Mouse (Mus musculus): ENCODE results near the gene Dhx57.
"Not testable (repeated sequence)": the region's sequence is repeated elsewhere in the genome, so short reads cannot be mapped to it uniquely, and the experiment has no call there.

The Dhx57 gene

DNA sequence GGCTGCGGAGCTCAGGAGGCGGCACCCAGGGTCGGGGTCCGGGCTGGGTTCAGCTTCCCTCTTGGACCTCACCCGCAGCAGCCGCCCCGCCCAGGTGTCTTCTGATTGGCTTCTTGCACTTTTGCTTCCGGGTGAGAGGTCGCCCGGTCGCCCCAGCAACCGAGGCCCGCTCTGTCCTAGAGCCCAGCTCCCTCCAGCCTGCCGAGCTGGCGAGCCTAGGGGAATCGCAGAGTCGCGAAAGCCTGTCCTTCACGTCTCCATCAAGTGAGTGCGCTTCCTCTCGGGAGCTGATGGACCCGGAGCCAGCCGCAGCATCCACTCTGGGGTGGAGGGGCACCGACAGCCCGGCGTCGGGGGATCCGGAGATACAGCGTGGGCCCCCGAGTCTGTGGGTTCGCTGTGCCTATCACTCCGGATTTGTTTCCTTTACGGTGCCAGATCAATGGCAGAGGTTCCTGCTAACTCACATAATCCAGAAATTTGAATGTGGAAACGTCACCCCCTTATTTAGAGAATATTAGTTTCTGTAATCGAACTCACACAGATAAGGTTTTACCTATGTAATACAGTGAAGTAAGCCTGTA lies at the start of gene Dhx57, which contains the start of gene Morn2:
TSS of gene Dhx57 (minus strand) at position 403 of the 584 bp plus-strand sequence.
TSS of gene Morn2 (plus strand) at position 130 of the 584 bp plus-strand sequence.
- peak; percentile 89 to 98 for DNase-seq

DNA sequence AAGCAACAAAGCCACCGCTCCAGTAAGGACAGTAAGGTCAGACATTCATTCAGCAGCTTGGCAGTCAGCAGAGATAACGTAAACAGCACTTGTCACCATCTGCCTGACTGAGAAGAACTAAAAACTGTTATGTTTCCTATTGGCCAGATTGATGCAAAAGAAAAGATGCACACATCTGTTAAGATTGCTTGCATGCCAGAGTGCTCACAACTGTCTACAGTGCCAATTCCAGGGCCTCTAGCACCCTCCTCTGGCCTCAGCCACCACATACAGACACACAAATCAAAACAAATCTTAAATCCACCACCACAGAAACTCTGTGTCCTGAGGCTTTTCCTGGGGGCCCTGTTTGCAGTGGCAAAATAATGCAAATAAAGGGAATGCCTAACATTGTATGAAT lies 42.1 kb upstream of the Dhx57 start:
- DNase-seq, result no peak

DNA sequence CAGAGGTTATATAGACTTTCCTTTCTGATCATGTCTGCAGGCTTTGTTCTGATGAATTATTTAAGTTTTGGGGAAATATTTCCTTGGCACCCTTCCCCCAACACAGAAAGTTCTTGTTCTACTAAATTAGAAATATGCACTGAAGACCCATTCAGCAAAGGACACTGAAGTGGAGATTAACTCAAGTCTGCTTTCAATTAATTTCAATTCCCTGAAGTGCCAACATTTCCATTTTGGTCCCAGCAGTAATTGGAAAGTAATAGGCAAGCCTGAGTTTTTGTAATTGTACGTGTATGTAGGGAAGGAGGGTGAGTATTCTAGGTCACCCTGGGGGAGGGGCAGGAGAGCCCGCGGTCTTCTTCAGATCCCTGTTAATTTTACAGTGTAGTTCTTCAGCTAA lies 36.2 kb upstream of the Dhx57 start:
- no peak for DNase-seq

DNA sequence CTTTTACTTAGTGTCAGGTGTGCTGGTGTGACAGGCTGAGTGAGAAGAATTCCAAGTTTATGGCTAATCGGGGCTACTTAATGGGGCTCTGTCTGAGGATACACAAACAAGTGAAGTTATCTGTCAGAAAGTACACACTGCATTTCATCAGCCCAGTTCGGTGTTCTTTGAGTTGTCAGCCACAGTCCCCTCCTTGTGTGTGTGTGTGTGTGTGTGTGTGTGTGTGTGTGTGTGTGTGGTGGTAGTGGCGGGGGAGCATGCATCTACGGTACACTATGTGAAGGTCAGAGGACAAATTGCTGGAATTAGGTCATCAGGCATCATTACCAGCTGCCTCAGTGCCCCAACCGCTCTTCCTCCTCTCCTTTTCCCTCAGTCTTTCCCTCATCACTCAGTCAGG lies 35.2 kb upstream of the Dhx57 start:
- no peak for DNase-seq

DNA sequence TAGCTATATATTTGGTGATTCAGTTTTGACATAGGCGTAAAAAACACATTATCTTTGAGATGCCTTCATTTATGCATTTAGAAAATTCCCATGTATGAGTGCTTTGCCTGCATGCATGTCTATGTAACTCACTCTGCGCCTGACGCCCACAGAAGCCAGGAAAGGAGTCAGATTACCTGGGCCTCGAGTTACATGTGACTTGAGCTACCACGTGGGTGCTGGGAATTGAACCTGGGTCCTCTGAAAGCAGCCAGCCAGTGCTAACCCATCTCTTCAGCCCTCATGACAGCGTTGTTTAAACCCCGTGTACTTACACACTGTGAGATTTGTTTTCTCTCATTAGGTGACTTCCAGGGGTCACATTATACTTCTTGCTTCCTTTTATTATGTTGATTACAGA lies 34.2 kb upstream of the Dhx57 start:
- DNase-seq, result no peak

DNA sequence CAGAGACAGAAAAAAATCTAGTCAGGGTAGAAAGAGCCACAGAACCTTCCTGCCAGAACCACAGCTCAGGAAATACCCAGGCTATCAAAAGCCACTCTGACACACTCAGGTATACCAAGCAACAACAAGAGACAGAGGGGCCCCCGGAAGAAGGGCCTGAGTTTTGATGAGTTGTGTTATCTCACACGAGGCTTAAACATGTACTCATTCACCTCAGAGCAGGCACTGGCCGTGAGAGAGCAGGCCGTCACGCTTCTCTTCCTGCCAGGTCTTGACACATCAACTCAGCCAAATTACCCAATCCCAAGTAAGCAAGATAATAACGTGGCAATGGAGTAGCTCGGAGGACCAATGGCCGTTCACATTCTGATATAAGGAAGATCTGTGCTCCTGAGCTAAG lies 33.4 kb upstream of the Dhx57 start:
- no peak for DNase-seq

DNA sequence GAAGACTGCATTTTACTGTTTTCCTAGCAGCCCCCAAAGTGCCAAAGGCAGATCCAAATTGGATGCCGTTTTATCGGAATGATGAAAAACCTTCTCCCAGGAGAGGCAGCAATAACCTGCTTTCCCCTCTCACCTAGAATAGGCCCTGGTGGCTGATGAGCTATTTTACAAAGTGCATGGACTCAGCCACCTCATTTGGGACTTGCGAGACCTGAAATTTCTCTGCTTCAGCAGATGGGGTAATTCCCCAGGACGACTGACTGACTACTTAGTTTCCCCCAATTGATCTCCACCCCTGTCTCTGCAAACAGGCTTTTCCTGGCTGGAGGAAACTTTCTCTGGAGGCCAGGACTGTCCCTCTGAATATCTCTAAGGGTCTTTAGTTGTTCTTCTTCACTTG lies 32.7 kb upstream of the Dhx57 start:
- DNase-seq, result no peak

DNA sequence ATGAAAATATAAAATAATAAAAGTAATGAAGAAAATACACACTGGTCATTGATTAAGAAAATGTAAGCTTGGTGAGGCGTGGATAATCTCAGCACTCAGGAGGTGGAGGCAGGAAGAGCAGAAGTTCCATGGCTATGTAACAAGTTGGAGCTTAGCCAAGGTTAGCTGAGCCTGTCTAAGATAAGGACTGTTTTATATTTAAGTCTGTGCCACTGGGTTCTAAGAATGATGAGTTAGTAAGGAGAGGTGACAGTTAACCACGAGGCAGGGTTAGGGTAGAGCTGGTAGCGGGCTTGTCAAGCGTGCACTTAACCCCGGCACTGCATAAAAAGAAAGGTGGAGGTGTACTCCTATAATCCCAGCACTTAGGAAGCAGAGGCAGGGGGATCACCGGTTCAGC lies 32.0 kb upstream of the Dhx57 start:
- no peak for DNase-seq

DNA sequence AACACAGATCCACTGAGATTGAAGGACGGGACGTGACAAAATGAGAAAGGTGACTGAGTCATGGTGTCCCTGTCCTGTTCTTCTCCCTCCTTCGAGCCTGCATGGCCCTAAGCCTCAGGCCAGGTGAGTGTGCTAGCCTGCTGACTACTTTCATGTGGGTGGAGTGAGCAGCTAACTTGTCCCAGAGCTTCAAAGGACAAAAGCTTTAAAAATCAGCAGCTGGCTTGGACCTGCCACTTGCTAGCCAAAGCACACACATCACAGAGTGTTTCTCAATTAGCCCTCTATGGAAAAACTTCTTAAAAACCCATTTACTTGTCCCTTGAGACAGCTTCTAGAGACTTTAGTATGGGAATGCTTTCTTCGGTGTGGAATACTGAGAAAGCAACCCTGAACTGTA lies 22.1 kb upstream of the Dhx57 start:
- no peak for DNase-seq

DNA sequence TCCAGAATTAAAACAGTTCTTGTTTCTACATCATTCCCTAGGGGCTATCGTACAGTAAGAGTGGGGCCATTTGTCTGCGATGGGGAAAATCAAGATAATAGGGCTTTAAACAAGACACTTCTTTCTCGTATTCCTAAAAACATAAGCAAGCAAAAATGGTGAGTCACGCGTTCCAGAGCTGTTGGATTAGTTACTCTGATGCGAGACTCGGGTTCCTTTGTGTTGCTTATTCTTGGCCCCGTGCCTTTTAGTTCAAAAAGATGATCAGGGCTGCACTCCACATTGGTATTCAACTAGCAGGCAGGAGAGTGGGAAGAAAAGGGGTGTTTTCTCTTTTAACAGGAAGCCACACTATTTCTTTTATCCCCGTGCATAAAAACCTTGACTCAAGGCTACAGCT lies 21.5 kb upstream of the Dhx57 start:
- DNase-seq, result no peak

DNA sequence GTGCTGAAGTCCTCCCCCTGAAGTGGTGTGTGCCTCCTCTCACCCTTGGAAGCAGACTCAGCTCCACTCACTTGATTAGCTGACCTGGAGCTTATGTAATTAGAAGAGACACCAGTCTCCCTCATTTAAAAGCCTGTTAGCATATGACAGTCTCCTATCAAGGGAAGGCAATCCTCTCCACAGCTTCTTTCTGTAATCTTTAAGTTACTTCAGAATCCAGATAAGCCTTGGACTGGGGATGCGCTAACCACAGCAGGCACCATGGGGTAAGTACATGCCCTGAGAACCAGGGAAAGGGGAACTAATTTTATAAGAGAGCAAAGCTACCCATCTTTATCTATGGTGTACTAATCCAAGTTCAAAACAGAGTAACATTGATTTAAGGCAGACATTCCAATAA lies 17.0 kb upstream of the Dhx57 start, which contains the start of gene Arhgef33:
TSS of gene Arhgef33 (plus strand) at position 157 of the 400 bp plus-strand sequence.
- no peak for DNase-seq

DNA sequence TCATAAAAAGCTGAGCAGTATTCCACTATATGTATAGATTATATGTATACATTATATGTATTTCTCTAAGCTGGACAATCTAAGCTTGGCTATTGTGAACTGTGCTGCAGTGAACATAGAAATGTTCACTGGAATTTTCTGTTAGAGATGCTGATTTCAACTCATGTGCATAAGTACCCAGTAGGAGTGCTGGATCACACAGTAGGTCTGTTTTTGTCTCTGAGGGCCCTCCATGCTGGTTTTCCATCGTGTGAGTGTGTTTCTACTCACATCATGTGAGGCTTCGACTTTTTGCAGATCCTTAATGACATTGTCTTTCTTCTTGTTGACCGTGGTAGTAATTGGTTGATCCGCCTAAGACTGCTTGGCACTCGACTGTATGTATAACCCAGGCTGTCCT lies 8.6 kb upstream of the Dhx57 start:
- no peak for DNase-seq

DNA sequence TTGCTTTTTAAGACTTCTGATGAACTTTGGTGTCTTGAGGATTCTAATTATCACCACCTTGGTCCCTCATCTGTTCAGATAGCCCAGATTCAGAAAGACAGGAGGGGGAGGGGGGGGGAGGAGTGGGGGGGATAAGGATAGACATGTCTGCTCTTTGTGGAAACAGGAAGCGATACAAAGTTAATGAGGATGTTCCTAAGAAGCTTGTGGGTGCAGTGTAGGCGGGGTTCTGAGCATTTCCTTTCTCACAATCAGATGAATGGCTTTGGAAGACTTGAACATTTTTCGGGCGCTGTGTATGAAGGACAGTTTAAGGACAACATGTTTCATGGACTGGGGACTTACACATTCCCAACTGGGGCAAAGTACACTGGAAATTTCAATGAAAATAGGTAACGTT lies 5.0 kb upstream of the Dhx57 start:
- no peak for DNase-seq

DNA sequence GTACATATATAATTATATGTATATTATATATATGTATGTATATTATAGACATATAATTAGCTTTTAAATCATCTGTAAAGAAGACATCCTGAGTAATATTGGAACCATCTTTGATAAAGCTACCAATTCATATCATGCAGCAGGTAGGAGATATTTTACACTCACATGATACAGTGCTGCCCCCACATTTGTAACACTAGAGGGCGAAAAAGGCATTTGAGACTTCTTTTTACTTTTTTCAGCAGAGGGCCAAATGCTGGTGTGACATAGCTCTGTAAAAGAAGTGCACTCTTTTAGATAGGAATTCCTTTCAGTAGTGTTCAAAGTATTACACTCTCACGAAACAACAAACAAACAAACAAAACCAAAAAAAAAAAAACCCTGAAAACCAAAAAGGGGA lies 872 bp upstream of the Dhx57 start:
- DNase-seq, result no peak

DNA sequence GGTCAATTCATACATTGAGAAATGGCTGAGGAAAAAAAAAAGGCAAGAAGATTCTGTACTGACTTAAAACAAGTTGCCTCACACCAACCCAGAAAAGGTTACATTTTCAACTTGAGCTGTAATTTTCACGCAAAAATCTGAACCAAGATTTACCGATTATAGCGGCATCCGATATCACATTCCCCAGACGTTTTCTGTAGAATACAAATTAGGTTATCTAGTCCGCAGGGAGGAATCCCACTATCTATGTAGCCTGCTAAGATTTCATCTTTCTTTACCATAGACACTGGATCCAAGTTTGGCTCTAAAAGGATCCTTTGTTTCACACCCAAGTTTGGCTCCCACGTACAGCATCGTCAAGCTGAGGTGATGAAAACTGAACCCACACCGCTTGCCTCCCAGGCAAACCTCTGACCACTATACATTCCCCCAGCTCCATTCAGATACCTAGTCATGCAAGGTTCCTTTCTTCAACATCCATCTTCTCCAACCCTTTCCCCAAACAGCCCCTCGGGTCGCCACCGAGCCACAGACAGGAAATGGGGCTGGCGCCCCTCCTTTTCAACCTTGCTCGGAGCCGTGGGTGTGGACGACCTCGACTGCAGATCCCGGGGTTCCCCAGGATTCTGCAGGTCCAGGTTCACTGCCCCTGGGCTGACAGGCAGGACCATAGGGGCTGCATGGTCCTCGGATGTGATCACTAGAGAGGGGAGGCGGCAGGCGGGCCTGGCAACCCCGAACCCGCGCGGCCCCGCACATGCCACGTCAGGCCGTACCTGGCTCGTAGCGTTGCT lies 799 bp downstream of the Dhx57 start:
- DNase-seq, result no peak

DNA sequence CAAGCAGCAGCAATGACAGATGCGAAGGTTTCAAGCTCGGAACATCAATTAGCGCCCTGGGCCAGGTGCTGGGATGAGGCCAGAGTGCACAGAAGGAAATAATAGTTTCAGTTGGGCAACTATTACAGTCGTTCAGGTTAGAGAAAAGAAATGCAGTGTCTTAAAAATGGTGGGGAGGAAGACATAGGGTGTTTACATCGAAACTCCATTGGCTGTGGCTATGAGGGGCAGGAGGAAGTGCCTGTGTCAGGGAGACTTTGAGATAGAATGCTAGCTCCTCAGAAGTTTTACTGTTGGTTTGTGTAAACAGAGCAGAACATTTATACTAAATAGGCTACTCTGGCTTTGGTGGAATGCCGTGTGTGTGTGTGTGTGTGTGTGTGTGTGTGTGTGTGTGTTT lies 2.3 kb downstream of the Dhx57 start:
- no peak for DNase-seq

DNA sequence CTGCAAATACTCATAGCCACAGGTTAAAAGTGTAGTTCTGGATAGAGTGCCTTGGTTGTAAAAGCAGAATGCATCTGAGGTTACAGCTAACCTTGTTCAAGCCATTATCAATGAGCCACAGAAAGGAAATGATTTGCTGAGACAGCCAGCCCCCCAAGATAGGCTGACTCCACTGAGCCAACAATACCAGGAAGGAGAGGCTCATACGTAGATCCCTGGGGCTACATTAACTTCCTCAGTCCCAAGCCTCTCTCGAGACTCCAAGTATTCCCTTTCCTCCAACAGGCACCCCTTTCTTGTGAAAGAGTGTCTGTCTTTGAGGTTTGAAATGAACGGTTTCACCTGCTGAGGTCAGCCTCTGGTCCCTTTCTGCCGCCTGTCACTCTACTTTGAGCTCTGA lies 5.8 kb downstream of the Dhx57 start:
- no peak for DNase-seq

DNA sequence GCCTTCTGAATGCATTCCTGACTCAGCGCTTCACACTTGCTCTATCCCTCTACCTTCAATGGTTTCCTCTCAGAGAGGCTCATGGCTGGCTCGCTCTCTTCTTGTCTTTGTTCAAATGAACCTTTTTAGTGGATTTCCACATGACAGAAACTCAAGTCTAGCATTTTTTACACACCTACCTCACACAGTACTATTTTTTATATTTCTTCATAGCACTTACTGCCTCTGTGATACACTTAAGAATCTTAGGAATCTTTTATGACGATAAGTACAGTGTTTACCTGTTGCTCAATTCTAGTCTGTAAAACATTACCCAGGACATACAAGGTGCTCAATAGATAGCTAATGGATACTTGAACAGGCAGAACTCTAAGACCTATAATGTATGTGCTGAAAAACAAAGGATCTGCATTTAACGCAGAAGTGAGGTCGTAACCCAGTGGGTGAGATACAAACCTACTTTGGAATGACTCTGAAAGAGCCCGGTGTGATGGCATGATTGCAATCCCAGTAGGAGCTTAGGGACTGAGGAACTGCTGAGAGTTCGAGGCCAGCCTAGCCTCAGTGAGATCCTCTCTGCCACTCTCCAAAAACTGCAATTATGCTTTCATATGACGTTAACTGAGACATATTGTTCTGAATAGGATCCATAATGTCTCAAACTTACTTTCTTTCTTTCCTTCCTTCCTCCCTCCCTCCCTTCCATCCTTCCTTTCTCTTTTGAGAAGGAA lies 10.8 kb downstream of the Dhx57 start:
- no peak for DNase-seq

DNA sequence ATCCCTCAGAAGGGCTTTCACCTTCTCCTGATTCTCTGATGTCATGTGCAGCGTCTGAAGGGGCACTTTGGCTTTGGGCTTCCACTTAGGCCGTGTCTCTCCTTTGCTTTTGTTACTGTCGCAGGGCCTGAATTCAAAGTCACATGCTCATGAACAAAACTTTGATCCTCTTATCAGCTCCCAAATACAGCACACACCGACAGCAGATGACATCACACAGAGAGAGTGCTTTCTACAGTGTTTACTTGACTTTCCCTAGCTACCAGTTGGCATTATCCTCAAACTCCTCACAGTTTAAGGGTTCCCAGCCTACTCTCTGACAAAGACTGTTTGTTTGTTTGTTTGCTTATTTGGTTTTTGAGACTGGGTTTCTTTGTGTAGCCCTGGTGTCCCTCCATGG lies 12.0 kb downstream of the Dhx57 start:
- DNase-seq, result no peak

DNA sequence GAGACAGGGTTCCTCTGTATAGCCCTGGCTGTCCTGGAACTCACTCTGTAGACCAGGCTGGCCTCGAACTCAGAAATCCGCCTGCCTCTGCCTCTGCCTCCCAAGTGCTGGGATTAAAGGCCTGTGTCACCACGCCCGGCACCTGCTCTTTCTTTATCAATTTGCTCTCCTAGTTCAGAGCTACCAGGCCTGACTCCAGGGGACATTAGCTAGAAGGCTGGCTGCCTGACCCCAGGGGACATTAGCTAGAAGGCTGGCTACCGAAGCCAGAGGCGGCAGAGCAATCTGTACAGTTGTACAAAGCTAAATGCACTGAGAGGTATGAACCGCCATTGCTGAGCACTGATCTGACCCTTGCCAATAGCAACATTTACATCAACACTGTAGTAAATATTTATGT lies 19.7 kb downstream of the Dhx57 start:
- DNase-seq, result not testable (repeated sequence)

DNA sequence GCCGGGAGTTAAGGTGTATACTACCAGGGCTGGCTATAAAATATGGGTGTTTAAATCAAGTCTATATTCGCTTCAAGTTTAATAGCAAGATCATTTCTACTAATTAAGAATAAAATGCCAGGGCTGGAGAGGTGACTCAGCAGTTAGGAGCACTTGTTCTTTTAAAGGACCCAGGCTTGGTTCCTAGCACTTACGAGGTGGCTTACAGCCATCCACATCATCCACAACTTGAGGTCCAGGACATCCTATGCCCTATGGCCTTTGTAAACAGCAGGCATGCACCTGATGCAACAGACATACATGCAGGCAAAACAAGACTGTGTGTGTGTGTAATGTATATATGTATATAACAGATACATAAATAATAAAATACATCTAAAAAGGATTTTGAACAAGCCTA lies 22.1 kb downstream of the Dhx57 start:
- no peak for DNase-seq

DNA sequence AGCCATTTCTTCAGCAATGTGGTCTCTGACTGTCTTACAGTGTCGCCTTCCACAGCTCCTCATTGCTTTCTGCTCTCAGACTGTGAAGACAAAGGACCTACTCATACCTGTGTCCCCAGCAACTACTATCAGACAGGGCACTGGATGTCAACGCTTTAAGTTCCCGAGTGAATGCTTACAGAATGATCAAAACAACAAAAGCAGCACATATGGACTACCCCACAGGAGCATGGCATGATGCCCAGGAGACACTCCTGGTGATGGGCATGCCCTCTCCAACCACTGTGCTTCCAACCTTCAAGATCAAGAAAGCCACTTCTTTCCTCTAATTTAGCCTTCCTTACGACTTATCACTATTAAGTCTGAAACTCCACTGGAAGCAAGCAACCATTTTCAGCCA lies 23.2 kb downstream of the Dhx57 start:
- DNase-seq, result no peak

DNA sequence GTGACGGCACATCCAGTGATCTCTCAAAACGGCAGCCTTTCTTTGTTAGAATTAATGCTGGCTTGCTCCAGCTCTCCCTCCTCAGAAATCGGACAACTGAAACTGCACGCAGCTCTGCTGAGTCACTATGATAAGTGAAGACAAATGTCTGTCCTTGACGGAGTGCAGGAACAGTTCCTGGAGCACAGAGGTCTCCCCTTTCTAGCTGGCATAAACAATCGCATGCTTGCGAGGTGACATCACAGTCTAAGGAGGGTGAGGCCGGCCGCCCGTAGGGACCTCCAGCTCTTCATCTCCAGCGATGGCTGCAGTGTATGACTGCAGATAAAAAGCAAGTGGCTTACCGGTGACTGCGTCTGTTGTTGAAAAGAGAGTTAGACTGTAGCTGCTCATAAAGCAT lies 35.1 kb downstream of the Dhx57 start:
- no peak for DNase-seq

DNA sequence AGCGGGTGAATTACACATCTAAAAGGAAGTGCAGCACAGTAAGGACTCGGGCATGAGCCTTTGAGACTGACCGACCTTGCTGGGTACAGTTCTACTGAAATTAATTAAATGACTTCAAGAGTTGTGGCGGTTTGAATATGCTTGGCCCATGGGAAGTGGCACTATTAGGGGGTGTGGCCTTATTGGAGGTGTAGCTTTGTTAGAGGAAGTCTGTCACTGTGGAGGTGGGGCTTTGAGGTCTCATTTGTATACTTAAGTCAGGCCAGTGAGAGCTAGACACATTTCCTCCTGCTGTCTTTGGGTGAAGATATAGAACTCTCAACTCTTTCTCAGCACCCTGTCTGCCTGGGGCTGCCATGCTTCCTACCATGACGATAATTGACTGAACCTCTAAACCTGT lies 35.9 kb downstream of the Dhx57 start:
- no peak for DNase-seq
